Mouse (Mus musculus) ES-E14 (cell line): ENCODE data around the gene Ltbp3. TPM values are rescaled to one million over a fixed set of nuclear protein-coding genes. Genes with fewer than 3 reads are reported as not detected.
A peak's percentile ranks its signal among the peaks of the same experiment; 100 is the strongest.

Source experiments
- DNase-seq: peaks from one replicate; pipeline ENCODE4 v3.0.0-alpha.2; 2013; ENCODE audit warnings: low read depth, low spot score
- H3K27ac ChIP-seq: 2 replicates; pipeline ENCODE4 v1.5.1; 2012; ENCODE audit warnings: low read depth, mild to moderate bottlenecking, low read length, moderate library complexity, mixed read lengths; ENCODE audit not compliant: poor library complexity, insufficient read depth, severe bottlenecking
- H3K36me3 ChIP-seq: 2 replicates; pipeline ENCODE4 v1.6.1; 2012; ENCODE audit warnings: mild to moderate bottlenecking, low read length, moderate library complexity, mixed read lengths; ENCODE audit not compliant: control insufficient read depth, poor library complexity, insufficient read depth, severe bottlenecking
- H3K4me1 ChIP-seq, 2 experiments: fragments of 150-350 bp in 1 of 2; sonication (generic) in 1 of 2; 2 replicates each; pipeline ENCODE4 v1.6.1; 2012; ENCODE audit warnings: low read length in 2 of 2, mild to moderate bottlenecking in 1 of 2, mixed read lengths in 1 of 2; ENCODE audit not compliant: control insufficient read depth in 2 of 2, insufficient read depth in 2 of 2, poor library complexity in 1 of 2
- H3K4me3 ChIP-seq, 2 experiments: fragments of 150-350 bp in 1 of 2; sonication (generic) in 1 of 2; 2 replicates each; pipeline ENCODE4 v1.5.1; 2012; ENCODE audit warnings: low read length in 2 of 2, low read depth in 1 of 2, mild to moderate bottlenecking in 1 of 2, mixed read lengths in 1 of 2; ENCODE audit not compliant: insufficient read depth in 1 of 2, poor library complexity in 1 of 2, severe bottlenecking in 1 of 2
- H3K9ac ChIP-seq: 2 replicates; pipeline ENCODE4 v1.6.1; 2012; ENCODE audit warnings: low read depth, mild to moderate bottlenecking, low read length, mixed read lengths; ENCODE audit not compliant: poor library complexity, insufficient read depth, severe bottlenecking
- H3K9me3 ChIP-seq: fragments of 150-350 bp; sonication (generic); 2 replicates; pipeline ENCODE4 v1.6.1; 2012; ENCODE audit warnings: low read depth, mild to moderate bottlenecking, low read length; ENCODE audit not compliant: control insufficient read depth, insufficient read depth
- CHD2 ChIP-seq: IDR thresholded peaks from 2 replicates; pipeline ENCODE4 v1.6.1; 2014; ENCODE audit warnings: mild to moderate bottlenecking, low read depth, low read length, inconsistent platforms
- HCFC1 ChIP-seq: IDR thresholded peaks from 2 replicates; pipeline ENCODE4 v1.6.1; 2012; ENCODE audit warnings: low read length, inconsistent platforms, borderline replicate concordance; ENCODE audit not compliant: insufficient read depth
- MAFK ChIP-seq: IDR thresholded peaks from 2 replicates; pipeline ENCODE4 v1.6.1; 2014; ENCODE audit warnings: mild to moderate bottlenecking, low read depth, low read length, inconsistent platforms; ENCODE audit not compliant: insufficient read depth
- ZC3H11A ChIP-seq: IDR thresholded peaks from 2 replicates; pipeline ENCODE4 v1.6.1; 2012; ENCODE audit warnings: low read depth, mild to moderate bottlenecking, inconsistent platforms, low read length, borderline replicate concordance
- ZNF384 ChIP-seq: IDR thresholded peaks from 2 replicates; pipeline ENCODE4 v1.6.1; 2012; ENCODE audit warnings: low read depth, low read length, inconsistent platforms
- in situ Hi-C, 2 experiments: fragments of 600-800 bp; cut with MboI; formaldehyde crosslinking; loops; one replicate each; pipeline ENCODE4 v1.15.1; 2025; ENCODE audit warnings: low sequenced_read_pairs in 2 of 2, inconsistent platforms in 1 of 2; ENCODE audit not compliant: unreplicated experiment in 2 of 2
- total RNA-seq: library from RNA; depleted of rRNA; stranded (reverse); fragments of 300-350 nt; gene quantifications from 2 replicates; pipeline ENCODE4 v1.2.3, GENCODE M21; 2012

The Ltbp3 gene
- total RNA-seq, 1 experiment, result 7.0 TPM

DNA sequence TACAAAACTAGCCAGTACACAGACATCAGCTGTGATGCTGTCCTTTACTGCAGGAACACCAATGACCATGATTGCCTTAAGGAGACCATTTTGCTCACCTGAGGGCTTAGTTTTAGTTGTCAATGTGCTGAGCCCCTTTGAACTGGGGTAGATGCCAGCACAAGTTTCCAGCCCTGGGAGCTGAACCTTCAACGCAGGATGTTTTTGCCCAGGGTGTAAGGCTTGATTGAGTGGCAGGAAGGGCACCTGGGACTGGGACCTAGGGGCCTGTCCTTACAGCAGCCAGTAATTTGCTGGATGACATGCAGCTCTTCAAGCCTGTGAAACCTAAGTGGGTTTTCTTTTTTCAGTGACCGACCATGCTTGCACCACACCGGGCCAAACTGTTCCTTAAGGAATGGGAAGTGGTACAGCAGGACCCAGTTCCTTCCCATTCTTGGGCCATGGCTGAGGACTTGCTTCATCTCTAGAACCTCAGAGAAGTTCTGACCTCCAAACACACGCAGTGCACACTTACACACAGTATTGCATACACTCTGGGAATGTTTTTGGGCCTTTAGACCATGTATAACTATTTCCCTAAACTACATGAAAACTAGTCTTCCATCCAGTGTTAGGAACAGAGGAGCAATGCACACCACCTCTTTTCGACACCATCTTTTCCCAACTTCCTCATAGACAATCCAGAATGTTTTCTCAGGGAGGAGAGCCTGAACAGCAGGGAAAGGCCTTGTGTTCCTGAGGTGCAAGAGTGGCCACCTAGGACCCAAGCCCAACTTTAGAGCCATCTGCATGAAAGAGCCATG, 54.3 kb downstream of the Ltbp3 start:
- H3K4me1 ChIP-seq, result no peaks in the 10 kb centered on the region
- H3K36me3 ChIP-seq, result peaks cover 30% of the 10 kb centered on the region
- no peak for TF ChIP-seq MAFK
- TF ChIP-seq ZC3H11A, result no peak
- no peak for TF ChIP-seq HCFC1
- TF ChIP-seq CHD2, result no peak
- no peak for TF ChIP-seq ZNF384
- DNase-seq, result no peak
- H3K9ac ChIP-seq, result no peak overlapping the region
- in situ Hi-C loops, result loop anchor here in 1 of 2 experiments (10.0 kb wide), 1 partner anchor 50 kb away; no protein-coding TSS in a partner anchor
- H3K9me3 ChIP-seq, result no peaks in the 10 kb centered on the region
- H3K4me3 ChIP-seq, result no peak overlapping the region
- H3K27ac ChIP-seq, result no peak overlapping the region

- in situ Hi-C loops, result loop anchor here in 1 of 2 experiments (10.0 kb wide), 1 partner anchor 49 kb away; no protein-coding TSS in a partner anchor
- Histone ChIP-seq H3K9ac (no peak overlapping the region; the same call in 1 of the 2 replicates), H3K4me1 (no peaks in the 10 kb centered on the region), H3K27ac (peak overlapping the region; percentile 54; the same call in 1 of the 2 replicates), H3K36me3 (peaks cover 39% of the 10 kb centered on the region), H3K9me3 (no peaks in the 10 kb centered on the region), H3K4me3 (peak overlapping the region in 1 of 2 experiments; percentile 68; a peak in 2 of 4 replicates)
- TF ChIP-seq ZNF384 (no peak), CHD2 (no peak), ZC3H11A (no peak), MAFK (no peak), HCFC1 (no peak)
- no peak for DNase-seq
Observed at GRCm38 (mm10) chr19:5795668-5796572, 55.2 kb downstream of the Ltbp3 start.

- no peaks in the 10 kb centered on the region for H3K9me3 ChIP-seq
- in situ Hi-C loops, result loop anchor here in 1 of 2 experiments (10.0 kb wide), 1 partner anchor 48 kb away; no protein-coding TSS in a partner anchor
- TF ChIP-seq ZNF384 (no peak), MAFK (no peak), ZC3H11A (no peak), CHD2 (no peak), HCFC1 (no peak)
- DNase-seq, result no peak
- H3K9ac ChIP-seq, result no peak overlapping the region; the same call in 1 of the 2 replicates
- H3K4me3 ChIP-seq, result peak overlapping the region; percentile 19 to 68; a peak in 3 of 4 replicates
- H3K36me3 ChIP-seq, result peaks cover 42% of the 10 kb centered on the region
- H3K4me1 ChIP-seq, result no peaks in the 10 kb centered on the region
- peak overlapping the region; percentile 54 for H3K27ac ChIP-seq
Observed at GRCm38 (mm10) chr19:5796573-5797111, 55.9 kb downstream of the Ltbp3 start.

- no peak for TF ChIP-seq CHD2
- no peak for TF ChIP-seq ZNF384
- peaks cover 44% of the 10 kb centered on the region for H3K36me3 ChIP-seq
- H3K4me1 ChIP-seq, result no peaks in the 10 kb centered on the region
- H3K27ac ChIP-seq, result no peak overlapping the region
- no peaks in the 10 kb centered on the region for H3K9me3 ChIP-seq
- no peak for DNase-seq
- H3K9ac ChIP-seq, result peak overlapping the region; percentile 13; the same call in 1 of the 2 replicates
- in situ Hi-C loops, result loop anchor here in 1 of 2 experiments (10.0 kb wide), 1 partner anchor 47 kb away; no protein-coding TSS in a partner anchor
- H3K4me3 ChIP-seq, result peak overlapping the region; percentile 51 to 68
Observed at GRCm38 (mm10) chr19:5797381-5798111, 56.8 kb downstream of the Ltbp3 start.
